Mouse (Mus musculus): ENCODE measurements at regions not wholly inside any gene's neighbourhood (a gene's known extent, or its start where the extent isn't known, plus 50 kb on each side); places are given as distances from the start of the nearest gene placed in this dataset.

DNA sequence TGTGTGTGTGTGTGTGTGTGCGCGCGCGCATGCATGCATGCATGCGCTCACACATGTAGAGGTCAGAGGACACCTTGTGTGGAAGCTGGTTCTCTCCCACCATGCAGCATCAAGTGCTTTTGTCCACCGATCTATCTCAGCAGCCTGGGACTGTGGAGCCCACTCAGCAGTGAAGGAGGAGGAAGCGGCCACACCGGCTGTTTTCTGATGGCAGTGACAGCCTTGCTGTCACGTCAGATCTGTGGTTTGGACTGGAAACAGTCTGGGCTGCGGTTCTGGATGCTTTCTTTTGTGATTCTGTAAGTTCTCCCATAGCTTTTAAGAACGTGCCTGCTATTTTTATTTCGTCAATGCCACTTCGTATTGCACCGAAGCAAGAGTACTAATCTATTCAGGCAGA lies 84.0 kb upstream of the Arl4c start:
- TF ChIP-seq CTCF (IDR thresholded peaks at IDR 0.05; ENCODE audit: low read depth), result no peak
- WGBS, result 91% methylated on average over 14 of the region's 14 CpGs
- peaks cover 4% of the 10 kb centered on the region; the same call in 1 of the 2 replicates for H3K9me3 ChIP-seq (ENCODE audit: control insufficient read depth)
- H3K27ac ChIP-seq (ENCODE audit: low read depth, low read length), result no peak overlapping the region
- H3K4me1 ChIP-seq (replicated peaks; ENCODE audit: control insufficient read depth, insufficient read depth, low read length), result no peaks in the 10 kb centered on the region
- no peak overlapping the region for H3K4me2 ChIP-seq (replicated peaks; ENCODE audit: low read depth)
- no peaks in the 10 kb centered on the region for H3K36me3 ChIP-seq (ENCODE audit: control insufficient read depth, insufficient read depth)
- H3K4me3 ChIP-seq (ENCODE audit: low read depth, low read length), result no peak overlapping the region
- no peaks in the 10 kb centered on the region for H3K27me3 ChIP-seq (replicated peaks; ENCODE audit: control insufficient read depth, insufficient read depth, low read length)
- H3K9ac ChIP-seq (ENCODE audit: low read depth, low read length), result no peak overlapping the region
- no peak for ATAC-seq

DNA sequence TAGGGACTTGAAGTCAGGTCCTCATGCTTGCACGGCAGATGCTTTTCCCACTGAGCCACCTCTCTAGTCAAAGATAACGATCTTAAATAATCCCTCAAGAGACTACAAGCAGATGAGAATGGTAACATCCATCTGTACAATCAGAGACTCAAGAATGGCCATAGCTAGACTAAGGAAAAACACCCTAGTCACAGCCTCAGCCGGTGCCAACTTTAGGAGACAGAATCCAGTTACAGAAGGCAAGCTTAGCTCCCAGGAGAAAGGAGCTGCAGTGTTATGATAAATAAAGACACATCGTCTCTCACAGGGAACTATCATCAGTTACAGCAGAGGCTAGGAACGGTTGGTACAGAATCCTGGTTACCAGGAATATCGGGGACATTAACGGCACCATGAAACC lies 88.7 kb upstream of the Arl4c start:
- Histone ChIP-seq H3K27ac (ENCODE audit: low read depth, low read length) (no peak overlapping the region), H3K4me3 (ENCODE audit: low read depth, low read length) (no peak overlapping the region), H3K4me1 (replicated peaks; ENCODE audit: control insufficient read depth, insufficient read depth, low read length) (no peaks in the 10 kb centered on the region), H3K36me3 (ENCODE audit: control insufficient read depth, insufficient read depth) (no peaks in the 10 kb centered on the region), H3K27me3 (replicated peaks; ENCODE audit: control insufficient read depth, insufficient read depth, low read length) (no peaks in the 10 kb centered on the region), H3K9me3 (ENCODE audit: control insufficient read depth) (peaks cover 4% of the 10 kb centered on the region; the same call in 1 of the 2 replicates), H3K4me2 (replicated peaks; ENCODE audit: low read depth) (no peak overlapping the region), H3K9ac (ENCODE audit: low read depth, low read length) (no peak overlapping the region)
- no peak for ATAC-seq
- no peak for TF ChIP-seq CTCF (IDR thresholded peaks at IDR 0.05; ENCODE audit: low read depth)
- WGBS, result 68% methylated on average over 7 of the region's 7 CpGs

DNA sequence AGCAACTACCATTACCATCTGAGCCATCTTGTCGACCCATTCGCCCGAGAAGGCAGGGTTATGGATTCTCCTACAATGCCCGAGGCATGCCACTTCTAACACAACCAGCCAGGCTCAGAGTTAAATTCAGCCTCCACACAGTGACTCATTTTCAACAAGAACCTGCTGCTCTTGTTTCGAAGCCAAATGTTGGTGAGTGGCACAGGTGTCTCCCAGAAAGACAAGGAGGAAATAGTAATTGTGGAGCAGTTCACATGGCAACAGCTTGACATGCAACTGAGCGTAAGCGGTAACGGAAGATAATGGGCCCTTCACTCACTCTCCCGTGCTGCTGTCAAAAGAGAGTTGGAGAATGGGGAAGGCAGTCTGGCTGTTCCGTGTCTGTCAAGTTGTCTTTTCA lies 92.9 kb upstream of the Arl4c start:
- ATAC-seq, result no peak

DNA sequence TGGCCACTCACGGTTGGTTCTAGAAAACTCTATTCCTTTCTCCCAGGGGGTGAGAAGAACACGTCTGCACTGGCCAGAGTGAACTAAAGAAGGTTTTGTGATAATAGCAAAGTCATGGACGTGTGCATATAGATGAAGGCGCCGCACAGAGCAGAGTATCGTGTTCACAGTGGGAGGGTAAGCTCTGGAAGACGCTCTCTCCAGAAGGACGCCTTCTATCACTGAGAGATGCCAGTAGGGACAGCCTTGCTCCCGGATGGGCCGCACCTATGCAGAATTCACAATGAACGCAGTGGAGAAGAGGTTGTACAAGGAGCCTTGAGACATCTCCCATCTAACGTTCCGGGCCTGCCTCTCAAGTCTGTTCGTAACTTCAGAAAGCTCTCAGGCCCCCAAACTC lies 96.5 kb upstream of the Arl4c start:
- Histone ChIP-seq H3K27ac (ENCODE audit: low read depth, low read length) (no peak overlapping the region), H3K9me3 (ENCODE audit: control insufficient read depth) (no peaks in the 10 kb centered on the region), H3K4me2 (replicated peaks; ENCODE audit: low read depth) (no peak overlapping the region), H3K36me3 (ENCODE audit: control insufficient read depth, insufficient read depth) (no peaks in the 10 kb centered on the region), H3K4me3 (ENCODE audit: low read depth, low read length) (no peak overlapping the region), H3K27me3 (replicated peaks; ENCODE audit: control insufficient read depth, insufficient read depth, low read length) (no peaks in the 10 kb centered on the region), H3K9ac (ENCODE audit: low read depth, low read length) (no peak overlapping the region), H3K4me1 (replicated peaks; ENCODE audit: control insufficient read depth, insufficient read depth, low read length) (no peaks in the 10 kb centered on the region)
- WGBS, result 76% methylated on average over 14 of the region's 14 CpGs
- ATAC-seq, result no peak
- no peak for TF ChIP-seq CTCF (IDR thresholded peaks at IDR 0.05; ENCODE audit: low read depth)

More for the DNA sequence above, 92.9 kb upstream of the Arl4c start:
- no peak overlapping the region for H3K4me3 ChIP-seq (ENCODE audit: low read depth, low read length)
- no peaks in the 10 kb centered on the region for H3K27me3 ChIP-seq (replicated peaks; ENCODE audit: control insufficient read depth, insufficient read depth, low read length)
- no peaks in the 10 kb centered on the region for H3K9me3 ChIP-seq (ENCODE audit: control insufficient read depth)
- H3K4me1 ChIP-seq (replicated peaks; ENCODE audit: control insufficient read depth, insufficient read depth, low read length), result no peaks in the 10 kb centered on the region
- no peaks in the 10 kb centered on the region for H3K36me3 ChIP-seq (ENCODE audit: control insufficient read depth, insufficient read depth)
- no peak overlapping the region for H3K9ac ChIP-seq (ENCODE audit: low read depth, low read length)
- no peak for TF ChIP-seq CTCF (IDR thresholded peaks at IDR 0.05; ENCODE audit: low read depth)
- H3K27ac ChIP-seq (ENCODE audit: low read depth, low read length), result no peak overlapping the region
- no peak overlapping the region for H3K4me2 ChIP-seq (replicated peaks; ENCODE audit: low read depth)
- WGBS, result 90% methylated on average over 10 of the region's 10 CpGs

DNA sequence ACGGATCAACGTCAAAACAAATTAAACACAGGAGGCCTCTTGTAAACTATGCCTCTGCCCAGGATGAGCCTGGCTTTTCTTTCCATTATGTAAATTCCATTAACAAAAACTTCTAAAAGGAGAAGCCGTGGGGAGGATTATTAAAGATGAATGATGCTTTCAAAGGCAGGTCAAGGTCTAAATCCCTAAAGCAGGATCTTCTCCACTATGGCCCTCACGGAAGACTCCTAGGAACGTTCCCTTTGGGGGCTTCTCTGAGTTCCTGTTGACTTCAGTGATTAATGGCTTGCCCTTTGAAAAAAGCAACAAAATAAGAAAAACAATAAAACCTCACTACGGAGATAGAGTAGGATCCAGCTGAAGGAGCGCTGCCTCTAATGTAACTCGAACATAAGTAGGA lies 96.9 kb upstream of the Arl4c start:
- Histone ChIP-seq H3K36me3 (ENCODE audit: control insufficient read depth, insufficient read depth) (no peaks in the 10 kb centered on the region), H3K9me3 (ENCODE audit: control insufficient read depth) (no peaks in the 10 kb centered on the region), H3K4me1 (replicated peaks; ENCODE audit: control insufficient read depth, insufficient read depth, low read length) (no peaks in the 10 kb centered on the region), H3K9ac (ENCODE audit: low read depth, low read length) (no peak overlapping the region), H3K27me3 (replicated peaks; ENCODE audit: control insufficient read depth, insufficient read depth, low read length) (no peaks in the 10 kb centered on the region), H3K4me3 (ENCODE audit: low read depth, low read length) (no peak overlapping the region), H3K4me2 (replicated peaks; ENCODE audit: low read depth) (no peak overlapping the region), H3K27ac (ENCODE audit: low read depth, low read length) (no peak overlapping the region)
- WGBS, result 66% methylated on average over 8 of the region's 8 CpGs
- ATAC-seq, result no peak
- no peak for TF ChIP-seq CTCF (IDR thresholded peaks at IDR 0.05; ENCODE audit: low read depth)

DNA sequence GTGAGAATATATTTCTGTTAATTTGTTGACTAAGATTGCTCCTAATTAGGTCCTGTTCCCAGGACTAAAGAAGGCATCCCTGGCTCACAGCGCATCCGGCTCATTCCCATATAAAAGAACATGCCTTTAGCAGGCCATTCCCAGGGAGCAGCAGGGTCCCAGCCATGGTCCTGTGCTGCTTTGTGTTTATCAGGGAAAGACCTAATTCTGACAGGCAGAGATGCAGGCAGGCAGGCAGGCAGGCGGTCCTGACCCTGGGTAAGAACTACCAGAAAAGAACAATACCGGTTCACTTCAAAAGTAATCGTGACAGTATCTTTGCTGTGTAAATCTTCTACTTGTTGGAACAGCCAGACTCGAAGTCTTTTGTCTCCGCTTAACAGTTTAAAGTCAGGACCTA lies 97.3 kb upstream of the Arl4c start:
- Histone ChIP-seq H3K9ac (ENCODE audit: low read depth, low read length) (no peak overlapping the region), H3K9me3 (ENCODE audit: control insufficient read depth) (no peaks in the 10 kb centered on the region), H3K4me2 (replicated peaks; ENCODE audit: low read depth) (no peak overlapping the region), H3K27ac (ENCODE audit: low read depth, low read length) (no peak overlapping the region), H3K4me3 (ENCODE audit: low read depth, low read length) (no peak overlapping the region), H3K36me3 (ENCODE audit: control insufficient read depth, insufficient read depth) (no peaks in the 10 kb centered on the region), H3K27me3 (replicated peaks; ENCODE audit: control insufficient read depth, insufficient read depth, low read length) (no peaks in the 10 kb centered on the region), H3K4me1 (replicated peaks; ENCODE audit: control insufficient read depth, insufficient read depth, low read length) (no peaks in the 10 kb centered on the region)
- ATAC-seq, result no peak
- TF ChIP-seq CTCF (IDR thresholded peaks at IDR 0.05; ENCODE audit: low read depth), result no peak
- WGBS, result 63% methylated on average over 7 of the region's 7 CpGs

DNA sequence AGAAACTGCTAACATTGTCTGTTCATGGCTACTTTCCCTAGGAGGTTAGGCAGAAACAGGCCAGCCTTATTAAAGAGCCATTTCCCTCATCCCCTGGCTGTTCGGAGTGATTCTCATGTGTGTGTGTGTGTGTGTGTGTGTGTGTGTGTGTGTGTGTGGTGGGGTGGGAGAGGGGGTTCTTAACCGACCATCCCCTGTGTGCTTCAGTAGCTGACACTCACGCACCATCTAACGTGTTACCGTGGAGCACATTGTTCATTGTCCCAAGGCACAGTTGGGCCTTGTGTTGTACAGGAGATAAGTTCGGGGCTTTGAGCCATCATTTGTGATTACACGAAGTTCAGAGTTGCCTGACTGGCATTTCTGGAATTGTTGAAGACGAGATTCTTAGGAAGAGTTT lies 97.8 kb upstream of the Arl4c start:
- Histone ChIP-seq H3K9ac (ENCODE audit: low read depth, low read length) (no peak overlapping the region), H3K9me3 (ENCODE audit: control insufficient read depth) (no peaks in the 10 kb centered on the region), H3K4me1 (replicated peaks; ENCODE audit: control insufficient read depth, insufficient read depth, low read length) (no peaks in the 10 kb centered on the region), H3K27ac (ENCODE audit: low read depth, low read length) (no peak overlapping the region), H3K4me2 (replicated peaks; ENCODE audit: low read depth) (no peak overlapping the region), H3K4me3 (ENCODE audit: low read depth, low read length) (no peak overlapping the region), H3K36me3 (ENCODE audit: control insufficient read depth, insufficient read depth) (no peaks in the 10 kb centered on the region), H3K27me3 (replicated peaks; ENCODE audit: control insufficient read depth, insufficient read depth, low read length) (no peaks in the 10 kb centered on the region)
- 61% methylated on average over 8 of the region's 8 CpGs for WGBS
- TF ChIP-seq CTCF (IDR thresholded peaks at IDR 0.05; ENCODE audit: low read depth), result no peak
- no peak for ATAC-seq

Data from intestine, postnatal 0 days (tissue).